Mouse (Mus musculus) spleen, adult 18-20 months (tissue): Measurements from ENCODE around the gene Slc11a1.
"Not testable (repeated sequence)": the region's sequence is repeated elsewhere in the genome, so short reads cannot be mapped to it uniquely, and the experiment has no call there.

Source experiments
- DNase-seq, 2 experiments: peaks; one replicate each; pipeline ENCODE4 v3.0.0; 2022; ENCODE audit warnings: mixed read lengths in 2 of 2

Slc11a1 gene

GRCm38 (mm10) chr1:74374980-74375379 is at the start of gene Slc11a1:
TSS of gene Slc11a1 (plus strand) at chr1:74375195.
- no peak for DNase-seq

DNA sequence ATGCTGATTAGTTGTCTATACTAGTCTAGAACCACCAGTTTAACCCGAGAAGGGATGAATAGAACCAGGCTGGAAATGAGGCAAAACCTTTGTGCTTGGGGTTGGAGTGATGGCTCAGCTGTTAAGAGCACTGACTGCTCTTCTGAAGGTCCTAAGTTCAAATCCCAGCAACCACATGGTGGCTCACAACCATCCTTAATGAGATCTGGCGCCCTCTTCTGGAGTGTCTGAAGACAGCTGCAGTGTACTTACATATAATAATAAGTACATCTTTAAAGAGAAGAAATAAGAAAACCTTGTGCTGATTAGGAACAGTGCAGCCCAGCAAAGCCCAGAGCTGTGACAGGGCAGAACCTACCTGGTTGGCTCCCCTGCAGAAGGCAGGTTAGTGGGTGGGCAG is 48.1 kb upstream of the Slc11a1 start:
- not testable (repeated sequence) for DNase-seq

DNA sequence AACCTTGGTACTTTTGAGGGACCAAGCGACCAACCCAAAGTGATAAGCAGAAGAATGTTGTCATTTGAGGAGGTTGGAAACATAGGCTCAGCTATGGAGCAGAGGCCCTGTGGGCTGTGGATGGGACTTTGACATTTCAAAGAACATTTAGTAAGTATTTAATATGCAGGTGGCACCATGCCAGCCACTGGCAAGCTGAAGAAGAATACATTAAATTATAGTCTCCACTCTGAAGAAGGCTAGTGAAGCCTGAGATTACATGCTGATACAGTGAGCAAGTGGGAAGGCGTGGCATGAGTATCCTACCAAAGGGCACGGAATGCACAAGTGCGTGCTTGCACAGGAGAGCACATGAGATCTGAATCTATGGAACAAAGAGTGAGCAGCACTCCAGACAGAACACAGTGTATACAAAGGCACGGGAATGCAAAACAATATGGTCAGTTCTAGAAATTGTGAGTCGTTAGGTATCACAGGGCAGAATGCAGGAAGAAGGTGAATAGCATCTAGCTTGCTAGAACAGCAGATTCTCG is 45.0 kb upstream of the Slc11a1 start:
- no peak for DNase-seq

DNA sequence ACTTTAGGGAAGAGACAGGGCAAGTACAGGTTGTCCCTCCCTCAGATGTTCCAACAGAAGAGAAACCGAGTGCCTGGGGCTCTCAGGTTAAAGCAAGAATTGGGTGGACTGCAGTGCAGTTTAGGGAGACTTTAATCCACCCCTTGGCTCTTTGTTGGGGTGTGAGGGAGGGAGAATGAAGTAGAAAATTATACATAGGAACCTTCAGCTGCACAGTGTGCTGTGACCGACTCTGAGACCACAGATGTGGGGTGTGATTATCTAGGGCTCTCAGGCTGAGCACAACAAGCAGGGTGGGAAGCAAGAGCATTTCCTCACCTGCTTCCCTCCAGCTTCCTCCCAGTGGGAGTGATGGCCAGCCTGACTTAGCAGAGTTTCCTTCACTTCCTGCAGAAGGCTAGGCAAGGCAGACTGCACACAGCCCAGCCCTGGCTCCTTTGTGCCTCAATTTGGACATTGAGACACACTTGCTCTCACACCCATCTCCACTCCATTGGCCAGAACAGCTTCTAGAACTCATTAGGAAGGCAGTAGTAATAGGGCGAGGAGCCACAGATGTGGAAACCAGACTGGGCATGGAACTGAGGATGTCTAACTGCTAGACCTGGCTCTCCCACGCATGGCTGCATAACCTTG is 43.8 kb upstream of the Slc11a1 start:
- DNase-seq: no peak

GRCm38 (mm10) chr1:74332241-74332763 is 42.7 kb upstream of the Slc11a1 start:
- DNase-seq: peak; percentile 91

- peak in 1 of 2 experiments; percentile 12 for DNase-seq
These were observed 42.1 kb upstream of the Slc11a1 start for GRCm38 (mm10) chr1:74332930-74333329.

DNA sequence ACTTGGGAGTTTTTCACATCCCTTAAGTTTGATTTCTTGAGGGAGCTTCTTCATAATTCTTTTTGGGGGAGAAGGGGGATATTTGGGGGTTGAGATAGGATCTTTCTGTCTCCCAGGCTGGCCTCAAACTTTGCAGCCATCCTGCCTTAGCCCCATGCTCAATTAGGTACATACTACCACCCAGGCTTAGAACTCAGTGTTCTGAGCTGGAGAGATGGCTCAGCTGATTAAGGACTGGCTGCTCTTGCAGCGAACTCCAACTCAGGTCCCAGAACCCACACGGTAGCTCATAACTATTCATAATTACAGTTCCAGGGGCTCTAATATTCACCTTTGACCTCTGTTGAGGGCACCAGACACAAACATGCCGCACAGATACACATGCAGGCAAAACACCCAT is 40.4 kb upstream of the Slc11a1 start:
- no peak for DNase-seq

GRCm38 (mm10) chr1:74335033-74335432 is 40.0 kb upstream of the Slc11a1 start:
- no peak for DNase-seq

DNA sequence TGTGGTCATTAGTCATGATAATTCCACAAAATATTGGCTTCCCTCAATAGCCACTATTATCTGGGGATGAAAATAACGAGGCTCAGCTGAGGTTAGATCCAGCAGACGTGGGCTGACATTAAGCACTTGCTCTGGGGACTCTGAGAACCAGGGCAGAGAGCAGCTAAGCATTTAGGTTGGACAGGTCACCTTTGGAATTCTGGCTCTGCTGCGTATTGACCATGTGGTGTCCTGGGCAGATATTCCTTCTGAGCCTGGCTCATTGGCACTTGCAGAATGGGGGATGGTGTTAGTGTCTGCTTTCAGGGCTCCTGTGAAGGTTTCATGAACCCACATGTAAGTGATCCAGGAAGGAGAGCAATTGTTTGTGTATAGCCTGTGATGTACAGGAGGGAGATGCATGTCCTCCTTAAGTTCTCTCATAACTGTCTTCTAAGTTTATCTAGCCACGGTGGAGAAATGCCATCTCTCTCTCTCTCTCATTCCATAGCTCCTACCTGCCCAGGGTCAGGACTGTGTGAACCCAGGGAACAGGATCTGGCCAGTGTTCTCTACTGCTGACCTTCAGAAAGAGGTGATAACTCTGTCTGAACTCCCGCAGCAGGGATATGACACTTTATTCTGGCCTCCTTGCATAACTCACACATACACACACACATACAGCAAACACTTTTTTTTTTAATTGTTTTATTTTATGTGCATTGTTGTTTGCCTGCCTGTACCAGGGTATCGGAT is 39.4 kb upstream of the Slc11a1 start:
- no peak for DNase-seq

GRCm38 (mm10) chr1:74337241-74337771 is 37.7 kb upstream of the Slc11a1 start:
- no peak for DNase-seq

DNA sequence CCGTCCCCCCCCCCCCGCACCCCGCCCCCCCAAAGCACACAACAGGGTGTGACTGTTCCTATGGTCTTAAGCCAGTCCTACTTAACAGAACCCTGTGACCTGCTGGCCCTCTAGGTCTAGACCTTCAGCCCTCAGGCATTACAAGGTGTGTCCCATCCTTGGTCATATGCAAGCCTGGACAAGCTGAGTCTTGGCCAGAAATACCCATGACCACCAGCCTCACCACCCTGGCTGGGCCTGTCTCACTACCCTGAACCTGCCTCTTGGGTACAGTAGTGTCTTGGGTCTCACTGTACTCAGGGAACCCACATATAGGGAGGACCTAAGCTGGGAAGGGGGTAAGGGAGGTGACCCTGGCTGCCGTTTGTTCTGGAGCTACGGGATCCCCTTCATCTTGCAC is 37.0 kb upstream of the Slc11a1 start:
- no peak for DNase-seq

DNA sequence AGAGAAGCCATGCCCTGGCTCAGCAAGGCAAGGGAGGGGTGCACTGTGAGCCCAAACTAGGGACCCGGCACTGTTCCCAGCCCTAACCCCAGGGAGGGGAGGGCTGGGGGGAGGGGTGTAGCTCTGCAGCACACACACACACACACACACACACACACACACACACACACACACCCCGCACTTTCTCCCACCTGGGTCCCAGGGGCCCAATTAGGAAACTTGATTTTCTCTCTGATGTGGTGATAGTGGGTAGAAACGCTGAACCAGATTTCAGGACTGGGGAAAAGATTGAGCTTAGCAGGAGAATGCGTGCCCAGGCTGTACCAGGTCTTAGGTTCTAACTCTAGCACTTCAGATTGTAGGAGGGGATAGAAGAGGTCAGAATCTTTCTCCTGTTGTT is 36.4 kb upstream of the Slc11a1 start:
- DNase-seq: no peak

GRCm38 (mm10) chr1:74339917-74340316 is 35.1 kb upstream of the Slc11a1 start:
- no peak for DNase-seq

GRCm38 (mm10) chr1:74340361-74340764 is 34.6 kb upstream of the Slc11a1 start:
- DNase-seq: no peak

- DNase-seq: not testable (repeated sequence)
These were observed 34.0 kb upstream of the Slc11a1 start for GRCm38 (mm10) chr1:74340992-74341391.

DNA sequence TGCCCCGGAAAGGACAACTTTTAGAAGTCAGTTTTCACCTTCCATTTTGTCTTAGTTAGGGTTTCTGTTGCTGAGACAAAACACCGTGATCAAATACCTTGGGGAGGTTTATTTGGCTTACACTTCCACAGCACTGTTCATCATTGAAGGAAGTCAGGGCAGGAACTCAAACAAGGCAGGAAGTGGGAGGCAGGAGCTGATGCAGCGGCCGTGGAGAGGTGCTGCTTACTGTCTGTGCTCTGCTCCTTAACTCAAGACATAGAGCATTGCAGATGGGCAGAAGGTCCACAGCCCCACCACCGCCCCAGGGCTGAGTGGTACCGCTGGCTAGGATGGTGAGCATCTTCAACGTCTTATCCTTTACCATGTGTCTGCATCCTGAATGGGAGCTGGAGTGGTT is 33.1 kb upstream of the Slc11a1 start:
- DNase-seq: no peak

- no peak for DNase-seq
These were observed 32.7 kb upstream of the Slc11a1 start for GRCm38 (mm10) chr1:74342308-74342707.

DNA sequence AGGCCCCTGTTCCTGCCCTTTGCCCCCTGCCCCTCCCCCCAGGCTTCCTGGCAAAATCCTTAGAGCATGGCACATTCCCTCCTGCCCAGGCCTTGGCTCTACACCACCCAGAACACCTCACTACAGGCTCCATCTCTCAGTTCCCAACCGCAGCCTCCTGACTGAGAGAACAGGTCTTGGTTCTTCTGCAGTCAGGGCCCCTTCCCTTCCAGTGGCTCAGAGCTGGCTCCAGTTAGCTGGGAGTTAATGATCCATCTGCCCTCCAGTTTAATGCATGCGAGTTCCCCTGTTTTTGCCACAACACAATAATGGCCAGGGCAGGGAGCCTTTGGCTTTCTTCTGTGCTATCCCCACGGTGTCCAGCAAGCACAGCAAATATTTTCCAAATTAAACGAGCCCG is 31.8 kb upstream of the Slc11a1 start:
- DNase-seq: no peak

GRCm38 (mm10) chr1:74344163-74344916 is 30.7 kb upstream of the Slc11a1 start:
- no peak for DNase-seq

GRCm38 (mm10) chr1:74351185-74351769 is 23.7 kb upstream of the Slc11a1 start:
- no peak for DNase-seq

DNA sequence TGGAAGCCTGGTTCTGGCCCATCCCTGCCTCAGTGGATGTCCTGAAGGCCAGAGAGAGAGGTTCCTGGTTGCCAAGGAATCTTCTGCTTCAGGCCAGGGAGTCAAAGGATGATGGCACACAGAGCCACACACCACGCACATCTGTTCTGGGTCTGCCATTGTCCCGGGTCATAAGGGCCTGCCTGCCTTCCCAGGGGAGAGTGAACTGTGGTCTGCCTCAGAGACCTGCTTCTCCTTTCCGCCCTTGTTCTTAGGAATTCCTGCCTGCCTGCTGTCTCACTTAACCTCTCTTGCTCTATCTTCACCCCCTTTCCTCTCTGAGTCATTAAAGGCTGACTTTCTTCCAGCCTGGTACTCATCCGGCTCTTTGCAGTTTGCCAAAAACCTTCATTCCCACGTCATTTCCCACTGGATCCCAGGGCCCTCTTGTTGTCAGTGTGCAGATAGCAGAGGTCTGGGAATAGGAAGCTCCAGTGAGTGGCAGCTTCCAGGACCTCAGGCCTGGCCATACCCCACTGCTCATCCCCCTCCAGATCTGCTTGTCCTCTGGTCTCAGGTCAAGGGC is 22.4 kb upstream of the Slc11a1 start:
- DNase-seq: no peak
